Mouse (Mus musculus) stomach, embryonic 16.5 days (tissue): ENCODE data around the gene Syt6. TPM values are rescaled to one million over a fixed set of nuclear protein-coding genes. Genes with fewer than 3 reads are reported as not detected.
A peak's percentile ranks its signal among the peaks of the same experiment; 100 is the strongest.

Source experiments
- ATAC-seq: fragments of 200-750 bp; cut with Nextera tagmentation; 2 replicates; pipeline ENCODE4 v1.8.0; 2017; ENCODE audit warnings: moderate number of reproducible peaks, moderate TSS enrichment; ENCODE audit not compliant: insufficient read depth, low FRiP score
- H3K27ac ChIP-seq: fragments of 300-500 bp; sonication (generic); 2 replicates; pipeline ENCODE4 v1.5.1; 2014; ENCODE audit warnings: low read length
- H3K27me3 ChIP-seq: fragments of 300-500 bp; sonication (generic); 2 replicates; pipeline ENCODE4 v1.6.1; 2014; ENCODE audit warnings: low read length, control low read depth, mixed read lengths; ENCODE audit not compliant: control insufficient read depth, insufficient read depth
- H3K36me3 ChIP-seq: fragments of 300-500 bp; sonication (generic); 2 replicates; pipeline ENCODE4 v1.6.1; 2014; ENCODE audit warnings: low read length; ENCODE audit not compliant: control insufficient read depth, insufficient read depth
- H3K4me1 ChIP-seq: fragments of 300-500 bp; sonication (generic); 2 replicates; pipeline ENCODE4 v1.6.1; 2014; ENCODE audit warnings: low read length, control low read depth, mixed read lengths; ENCODE audit not compliant: control insufficient read depth, insufficient read depth
- H3K4me2 ChIP-seq: fragments of 300-500 bp; sonication (generic); 2 replicates; pipeline ENCODE4 v1.6.1; 2014; ENCODE audit warnings: low read depth, low read length, mixed read lengths
- H3K4me3 ChIP-seq: fragments of 300-500 bp; sonication (generic); replicated peaks from 2 replicates; pipeline ENCODE4 v1.5.1; 2014; ENCODE audit warnings: mild to moderate bottlenecking, low read length
- H3K9ac ChIP-seq: fragments of 300-500 bp; sonication (generic); 2 replicates; pipeline ENCODE4 v1.6.1; 2014; ENCODE audit warnings: low read length
- H3K9me3 ChIP-seq: fragments of 300-500 bp; sonication (generic); replicated peaks from 2 replicates; pipeline ENCODE4 v1.6.1; 2016; ENCODE audit warnings: low read length, control low read depth; ENCODE audit not compliant: control insufficient read depth
- WGBS: fragments of 180-500 bp; shearing (Covaris S2); extraction: QIAGEN DNeasy Blood & Tissue Kit; methylation state at CpG from one replicate; pipeline ENCODE4 v1.1.7; 2014; 5-methylcytosine and 5-hydroxymethylcytosine counted together
- polyA plus RNA-seq: library from polyadenylated mRNA; unstranded; fragments of >200 nt; fragmentation: Nextera tagmentation; extraction: Ambion mirVana; gene quantifications from 2 replicates; pipeline ENCODE4 v1.2.1, GENCODE M21; 2015

Gene Syt6
- polyA plus RNA-seq, 1 experiment from 2014 or later = 1.9 TPM

DNA sequence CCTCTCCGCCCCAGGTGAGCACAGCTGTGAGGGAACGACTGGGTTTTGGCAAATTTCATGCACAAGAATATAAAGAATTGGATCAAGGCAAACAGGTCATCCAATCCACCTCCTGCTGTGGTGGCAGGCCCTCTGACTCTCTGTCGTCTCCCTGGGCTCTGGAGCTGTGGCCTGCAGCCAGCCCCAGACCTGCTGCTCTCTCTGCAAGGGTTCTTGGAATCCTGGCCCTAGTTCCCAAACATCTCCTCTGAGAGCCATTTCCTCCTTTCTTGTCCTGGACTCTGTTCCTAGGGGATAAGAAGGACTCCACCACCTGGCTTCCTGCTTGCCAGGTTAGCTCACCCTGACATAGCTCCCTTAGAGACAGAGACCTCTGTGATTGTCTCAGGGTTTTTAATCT is 7.8 kb upstream of the Syt6 start:
- Histone ChIP-seq H3K36me3 (no peaks in the 10 kb centered on the region), H3K27ac (no peak overlapping the region), H3K4me2 (no peak overlapping the region), H3K4me1 (no peaks in the 10 kb centered on the region), H3K4me3 (no peak overlapping the region), H3K27me3 (no peaks in the 10 kb centered on the region), H3K9ac (no peak overlapping the region), H3K9me3 (no peaks in the 10 kb centered on the region)
- 64% methylated on average over 3 of the region's 3 CpGs for WGBS
- no peak for ATAC-seq

DNA sequence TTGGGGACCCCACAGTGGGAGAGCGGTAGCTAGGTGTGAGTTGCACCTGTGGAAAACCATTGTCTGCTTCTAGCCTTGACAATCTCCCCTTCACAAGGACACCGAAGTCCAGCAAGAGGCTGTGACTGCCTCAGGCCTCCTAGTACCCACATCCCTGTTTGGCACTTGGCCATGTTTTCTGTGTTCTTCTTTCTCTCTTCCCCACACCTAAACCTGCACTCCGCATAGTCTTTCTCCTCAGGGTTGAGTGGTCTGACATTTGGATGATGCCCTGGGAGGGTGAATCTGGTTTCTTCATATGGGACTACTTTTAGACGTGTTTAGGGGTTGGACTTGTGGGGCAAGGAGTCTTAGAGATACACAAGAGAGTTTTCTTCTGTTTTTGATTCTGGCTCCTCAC is 2.5 kb upstream of the Syt6 start:
- WGBS = 68% methylated on average over 4 of the region's 4 CpGs
- no peak overlapping the region for H3K4me2 ChIP-seq
- H3K27ac ChIP-seq = no peak overlapping the region
- H3K4me1 ChIP-seq = peaks cover 19% of the 10 kb centered on the region; the same call in 1 of the 2 replicates
- H3K27me3 ChIP-seq = peaks cover 46% of the 10 kb centered on the region
- no peak for ATAC-seq
- no peak overlapping the region for H3K9ac ChIP-seq
- no peaks in the 10 kb centered on the region for H3K9me3 ChIP-seq
- H3K4me3 ChIP-seq = no peak overlapping the region
- H3K36me3 ChIP-seq = no peaks in the 10 kb centered on the region

DNA sequence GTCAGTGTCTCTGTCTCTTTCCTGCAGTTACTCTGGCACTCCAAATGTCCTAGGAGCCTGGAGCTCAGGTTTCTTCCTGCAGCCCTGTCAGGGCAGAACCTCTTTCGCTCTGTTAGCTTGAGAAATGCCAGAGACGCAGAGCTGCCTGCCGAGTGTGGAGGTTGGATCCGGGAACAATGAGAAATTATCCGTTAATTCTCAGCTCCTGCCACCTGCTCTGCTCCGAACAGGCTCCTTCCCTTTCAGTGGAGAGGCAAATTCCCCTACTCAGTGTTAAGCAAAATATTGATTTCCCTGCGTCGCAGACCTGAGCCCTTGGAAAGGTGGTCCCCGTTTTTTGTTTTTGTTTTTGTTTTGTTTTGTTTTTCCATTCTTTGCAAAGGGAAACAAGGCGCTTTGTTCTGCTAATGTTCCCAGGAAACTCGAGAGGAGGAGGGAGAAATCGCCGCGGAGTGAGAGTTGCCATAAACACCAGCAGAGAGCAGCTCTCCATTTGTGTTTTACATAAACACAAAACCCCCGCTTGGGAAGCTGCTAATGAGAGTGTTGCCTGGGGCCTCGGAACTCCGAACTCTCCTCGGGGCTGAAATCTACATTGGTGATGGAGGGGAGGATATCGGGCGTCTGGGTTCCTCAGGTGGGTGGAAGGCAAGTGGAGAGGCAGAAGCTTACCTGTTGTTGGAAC is 1.8 kb upstream of the Syt6 start:
- WGBS = 3% methylated on average over 20 of the region's 20 CpGs

DNA sequence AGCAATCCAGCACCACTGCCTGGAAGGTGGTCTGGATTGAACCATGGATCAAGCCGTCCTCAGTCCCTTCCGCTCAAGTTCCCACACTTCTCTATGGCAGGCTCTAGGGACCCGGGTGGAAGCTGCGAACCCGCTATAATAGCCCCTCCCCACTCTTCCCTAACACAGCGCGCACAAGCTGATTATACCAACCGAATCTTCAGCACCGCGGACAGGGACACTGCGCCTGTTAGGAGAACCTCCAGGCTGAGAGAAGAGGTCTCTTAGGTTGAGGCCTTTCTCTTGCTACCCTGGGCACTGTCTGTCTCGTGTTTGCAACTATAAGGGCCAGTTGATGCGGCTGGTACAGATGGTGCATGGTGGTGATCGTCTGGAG is 1.3 kb upstream of the Syt6 start:
- WGBS = under 1% methylated on average over 14 of the region's 14 CpGs
- H3K9me3 ChIP-seq = no peaks in the 10 kb centered on the region
- no peak overlapping the region for H3K9ac ChIP-seq
- ATAC-seq = peak; percentile 66
- H3K36me3 ChIP-seq = no peaks in the 10 kb centered on the region
- H3K4me1 ChIP-seq = peaks cover 19% of the 10 kb centered on the region; the same call in 1 of the 2 replicates
- H3K27ac ChIP-seq = no peak overlapping the region
- no peak overlapping the region for H3K4me3 ChIP-seq
- H3K27me3 ChIP-seq = peaks cover 54% of the 10 kb centered on the region
- 0 out of 2 replicates have a peak overlapping the region, but pooled peaks have one; percentile 8 for H3K4me2 ChIP-seq

More for the DNA sequence above, 1.8 kb upstream of the Syt6 start:
- H3K36me3 ChIP-seq = no peaks in the 10 kb centered on the region
- H3K9me3 ChIP-seq = no peaks in the 10 kb centered on the region
- H3K9ac ChIP-seq = no peak overlapping the region
- ATAC-seq = no peak
- no peak overlapping the region for H3K27ac ChIP-seq
- H3K4me1 ChIP-seq = peaks cover 19% of the 10 kb centered on the region; the same call in 1 of the 2 replicates
- H3K4me3 ChIP-seq = no peak overlapping the region
- peaks cover 53% of the 10 kb centered on the region for H3K27me3 ChIP-seq
- 0 out of 2 replicates have a peak overlapping the region, but pooled peaks have one; percentile 8 for H3K4me2 ChIP-seq

GRCm38 (mm10) chr3:103574566-103575155 is 370 bp upstream of the Syt6 start:
- no peak overlapping the region for H3K27ac ChIP-seq
- ATAC-seq = no peak
- no peak overlapping the region for H3K4me3 ChIP-seq
- H3K9me3 ChIP-seq = no peaks in the 10 kb centered on the region
- no peak overlapping the region for H3K4me2 ChIP-seq
- WGBS = 16% methylated on average over 22 of the region's 22 CpGs
- H3K36me3 ChIP-seq = no peaks in the 10 kb centered on the region
- H3K4me1 ChIP-seq = peaks cover 19% of the 10 kb centered on the region; the same call in 1 of the 2 replicates
- no peak overlapping the region for H3K9ac ChIP-seq
- H3K27me3 ChIP-seq = peaks cover 54% of the 10 kb centered on the region

DNA sequence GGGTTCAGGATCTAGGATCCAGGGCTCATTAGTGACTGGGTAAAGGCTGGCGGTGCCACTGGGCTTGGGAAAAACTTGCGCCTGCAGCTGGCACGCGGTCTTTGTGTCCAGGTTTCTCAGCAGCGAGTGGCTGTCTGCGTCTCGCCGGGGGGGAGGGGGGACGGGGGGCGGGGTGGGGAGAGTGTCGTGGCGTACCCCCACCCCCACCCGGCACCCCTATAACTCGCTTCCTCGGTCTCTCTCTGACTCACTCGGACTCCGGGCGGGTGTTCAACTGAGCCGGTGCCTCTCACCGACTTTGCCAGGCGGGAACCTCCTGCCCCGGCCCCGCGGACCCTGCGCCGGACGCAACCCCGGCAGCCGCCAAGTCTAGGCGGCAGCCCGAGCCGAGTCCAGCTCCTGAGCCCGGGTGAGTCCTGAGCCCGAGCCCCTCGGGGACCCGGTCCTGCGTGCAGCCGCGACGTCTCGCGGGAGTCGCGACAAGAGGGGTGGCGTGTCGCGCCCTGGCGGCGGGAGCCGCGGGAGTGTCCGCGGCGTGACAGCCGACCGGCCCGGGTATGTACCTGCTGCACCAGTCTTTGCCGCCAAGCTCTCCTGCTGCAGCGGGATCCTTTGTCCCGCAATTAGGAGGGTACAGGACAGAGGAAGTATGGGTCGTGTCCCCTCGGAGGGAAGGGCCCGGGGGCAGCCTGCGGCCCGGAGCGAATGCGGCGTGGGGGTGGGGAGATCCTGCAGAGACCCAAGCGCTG is 1.0 kb downstream of the Syt6 start:
- 0 out of 2 replicates have a peak, but pooled peaks have one; percentile 22 for ATAC-seq
- H3K4me1 ChIP-seq = peaks cover 19% of the 10 kb centered on the region; the same call in 1 of the 2 replicates
- H3K9me3 ChIP-seq = no peaks in the 10 kb centered on the region
- H3K27me3 ChIP-seq = peaks cover 54% of the 10 kb centered on the region
- under 1% methylated on average over 58 of the region's 69 CpGs for WGBS
- H3K4me2 ChIP-seq = peak overlapping the region; percentile 81
- no peaks in the 10 kb centered on the region for H3K36me3 ChIP-seq
- H3K27ac ChIP-seq = no peak overlapping the region
- H3K9ac ChIP-seq = peak overlapping the region; percentile 52; the same call in 1 of the 2 replicates
- peak overlapping the region; percentile 51 for H3K4me3 ChIP-seq

GRCm38 (mm10) chr3:103587136-103587535 is 12.1 kb downstream of the Syt6 start:
- Histone ChIP-seq H3K9me3 (no peaks in the 10 kb centered on the region), H3K27ac (no peak overlapping the region), H3K36me3 (no peaks in the 10 kb centered on the region), H3K4me1 (no peaks in the 10 kb centered on the region), H3K9ac (no peak overlapping the region), H3K4me3 (no peak overlapping the region), H3K27me3 (no peaks in the 10 kb centered on the region), H3K4me2 (no peak overlapping the region)
- no peak for ATAC-seq
- 91% methylated on average over 17 of the region's 17 CpGs for WGBS

DNA sequence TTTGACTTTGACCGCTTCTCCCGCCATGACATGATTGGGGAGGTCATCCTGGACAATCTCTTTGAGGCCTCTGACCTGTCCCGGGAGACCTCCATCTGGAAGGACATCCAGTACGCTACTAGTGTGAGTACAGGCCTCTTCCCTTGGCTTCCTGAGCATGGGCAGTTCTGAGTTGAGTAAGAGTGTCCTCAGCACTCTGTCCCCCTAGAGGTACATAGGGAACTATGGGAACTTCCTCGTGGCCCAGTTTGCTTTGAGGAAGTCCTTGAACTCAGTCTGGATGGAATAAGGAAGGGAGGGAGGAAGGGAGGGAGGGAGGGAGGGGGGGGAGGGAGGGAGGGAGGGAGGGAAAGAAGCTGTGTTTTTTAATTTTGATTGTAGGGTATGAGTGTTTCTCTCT is 12.6 kb downstream of the Syt6 start:
- WGBS = 90% methylated on average over 5 of the region's 5 CpGs
- ATAC-seq = no peak
- Histone ChIP-seq H3K9me3 (no peaks in the 10 kb centered on the region), H3K4me3 (no peak overlapping the region), H3K36me3 (no peaks in the 10 kb centered on the region), H3K4me1 (no peaks in the 10 kb centered on the region), H3K9ac (no peak overlapping the region), H3K4me2 (no peak overlapping the region), H3K27ac (no peak overlapping the region), H3K27me3 (no peaks in the 10 kb centered on the region)

DNA sequence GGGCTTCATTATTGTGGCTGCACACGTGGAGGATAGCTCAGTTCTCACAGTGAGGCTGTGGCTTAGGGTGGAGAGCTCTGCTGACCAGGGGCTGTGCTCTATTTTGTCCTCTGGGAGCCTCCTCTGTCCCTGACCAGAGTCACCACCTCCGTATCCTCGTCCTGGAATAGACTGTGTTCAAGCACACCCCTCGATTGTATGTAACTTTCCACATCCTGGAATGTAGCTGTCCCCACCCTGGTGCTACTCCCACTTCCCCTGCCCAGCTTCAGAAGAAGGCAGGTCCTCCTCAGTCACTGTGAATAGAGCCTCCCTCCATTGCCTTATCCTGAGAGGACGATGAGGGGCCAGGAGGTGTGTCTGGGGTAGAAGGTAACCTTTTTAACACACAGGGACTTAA is 14.6 kb downstream of the Syt6 start:
- Histone ChIP-seq H3K9me3 (no peaks in the 10 kb centered on the region), H3K4me2 (no peak overlapping the region), H3K27ac (no peak overlapping the region), H3K36me3 (no peaks in the 10 kb centered on the region), H3K4me1 (no peaks in the 10 kb centered on the region), H3K9ac (no peak overlapping the region), H3K27me3 (no peaks in the 10 kb centered on the region), H3K4me3 (no peak overlapping the region)
- no peak for ATAC-seq
- WGBS = 53% methylated on average over 5 of the region's 5 CpGs
